Mouse (Mus musculus): ENCODE measurements at regions not wholly inside any gene's neighbourhood (a gene's known extent, or its start where the extent isn't known, plus 50 kb on each side); places are given as distances from the start of the nearest gene placed in this dataset.

DNA sequence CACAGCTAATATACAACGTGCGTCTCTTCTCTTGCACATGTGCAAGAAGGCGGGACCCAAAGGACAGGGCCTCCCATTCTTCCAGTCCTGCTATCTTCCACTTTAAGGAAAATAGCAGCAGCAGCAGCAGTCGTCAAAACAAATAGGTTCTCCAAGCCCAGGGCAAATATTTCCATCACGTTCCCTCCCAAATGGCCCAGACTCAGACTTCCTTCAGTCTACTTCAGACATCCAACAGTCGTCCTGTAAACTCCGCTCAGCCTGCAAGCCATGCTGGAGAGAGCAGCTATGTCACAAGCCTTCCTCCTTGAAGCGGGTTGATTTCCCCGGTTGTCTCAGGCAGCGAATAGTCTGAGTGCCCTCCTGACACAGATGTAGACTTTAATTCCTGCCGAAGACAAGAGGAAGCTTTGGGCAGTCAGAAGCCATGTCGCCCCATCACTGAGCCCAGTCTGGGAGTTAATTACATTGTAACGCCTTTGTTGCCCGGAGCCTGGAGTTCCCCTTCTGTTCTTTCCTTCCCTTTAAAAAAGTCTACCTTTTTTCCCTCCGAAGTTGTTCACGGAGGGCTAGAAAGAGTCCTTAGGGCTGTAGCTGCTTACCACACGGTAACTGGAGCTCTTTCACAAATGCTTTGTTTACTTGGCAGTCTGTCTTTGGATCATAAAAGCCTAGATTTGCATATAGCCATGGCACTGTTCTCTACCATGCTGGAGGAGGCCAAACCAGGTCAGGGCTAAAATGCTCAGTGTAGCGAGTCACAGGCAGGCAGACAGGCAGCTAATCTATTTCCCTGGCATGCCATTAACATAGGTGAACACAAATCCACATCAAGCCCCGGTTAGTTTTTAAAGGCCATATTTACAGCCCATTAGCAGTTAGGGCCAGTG, 236.7 kb downstream of the Gm10260 start:
- no peak for TF ChIP-seq POLR2A (IDR thresholded peaks at IDR 0.05; ENCODE audit: low read depth, low read length)
- TF ChIP-seq CTCF (IDR thresholded peaks at IDR 0.05; ENCODE audit: borderline replicate concordance, insufficient read depth, low read length), result no peak
